Mouse (Mus musculus) heart, embryonic 15.5 days (tissue): ENCODE results near the gene Trpc1. TPM values are rescaled to one million over a fixed set of nuclear protein-coding genes. Genes with fewer than 3 reads are reported as not detected.

Source experiments
- ATAC-seq: fragments of 200-750 bp; cut with Nextera tagmentation; replicated peaks from 2 replicates; pipeline ENCODE4 v1.8.0; 2017; ENCODE audit warnings: low read depth, moderate TSS enrichment; ENCODE audit not compliant: insufficient number of reproducible peaks, insufficient read depth, low FRiP score
- H3K27ac ChIP-seq: fragments of 300-500 bp; sonication (generic); 2 replicates; pipeline ENCODE4 v1.5.1; 2015; ENCODE audit warnings: mild to moderate bottlenecking, inconsistent platforms
- H3K27me3 ChIP-seq: fragments of 300-500 bp; sonication (generic); 2 replicates; pipeline ENCODE4 v1.6.1; 2015; ENCODE audit warnings: inconsistent platforms
- H3K36me3 ChIP-seq: fragments of 300-500 bp; sonication (generic); 2 replicates; pipeline ENCODE4 v1.6.1; 2015; ENCODE audit warnings: mild to moderate bottlenecking, inconsistent platforms
- H3K4me1 ChIP-seq: fragments of 300-500 bp; sonication (generic); replicated peaks from 2 replicates; pipeline ENCODE4 v1.6.1; 2015; ENCODE audit warnings: inconsistent platforms
- H3K4me2 ChIP-seq: fragments of 300-500 bp; sonication (generic); 2 replicates; pipeline ENCODE4 v1.6.1; 2015; ENCODE audit warnings: inconsistent platforms, mild to moderate bottlenecking, moderate library complexity
- H3K4me3 ChIP-seq: fragments of 300-500 bp; sonication (generic); 2 replicates; pipeline ENCODE4 v1.5.1; 2015; ENCODE audit warnings: mild to moderate bottlenecking, inconsistent platforms
- H3K9ac ChIP-seq: fragments of 300-500 bp; sonication (generic); 2 replicates; pipeline ENCODE4 v1.6.1; 2015; ENCODE audit warnings: mild to moderate bottlenecking, inconsistent platforms
- H3K9me3 ChIP-seq: fragments of 300-500 bp; sonication (generic); replicated peaks from 2 replicates; pipeline ENCODE4 v1.6.1; 2016; ENCODE audit warnings: inconsistent platforms
- WGBS: fragments of 180-500 bp; shearing (Covaris S2); methylation state at CpG from one replicate; pipeline ENCODE4 v1.1.7; 2015; ENCODE audit warnings: mixed read lengths; 5-methylcytosine and 5-hydroxymethylcytosine counted together
- polyA plus RNA-seq: library from polyadenylated mRNA; unstranded; fragments of >200 nt; fragmentation: Nextera tagmentation; extraction: Ambion mirVana; gene quantifications from 2 replicates; pipeline ENCODE4 v1.2.1, GENCODE M21; 2015

Trpc1 gene
- polyA plus RNA-seq, 1 experiment from 2014 or later: 2.7 TPM

DNA sequence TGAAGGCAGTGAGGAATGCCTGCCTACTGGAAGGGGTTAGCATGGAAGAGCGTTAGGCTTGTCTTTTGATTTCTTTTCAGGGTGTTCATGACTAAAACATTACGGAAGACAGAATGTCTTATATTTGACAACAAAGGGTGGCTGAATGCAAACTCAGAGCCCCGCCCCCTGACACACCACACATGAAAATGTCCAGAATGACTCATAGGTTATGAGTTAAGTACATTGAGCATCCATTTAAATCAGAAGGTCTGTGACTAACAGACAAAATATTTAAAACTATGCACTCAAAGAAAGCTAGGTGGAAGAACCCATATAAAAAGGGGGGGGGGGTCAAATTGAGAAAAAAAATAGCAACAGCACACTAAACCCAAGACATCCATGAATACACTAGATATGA, 77.8 kb downstream of the Trpc1 start:
- Histone ChIP-seq H3K27ac (no peak overlapping the region), H3K4me3 (no peak overlapping the region), H3K4me2 (no peak overlapping the region), H3K27me3 (no peaks in the 10 kb centered on the region), H3K4me1 (peaks cover 14% of the 10 kb centered on the region), H3K36me3 (no peaks in the 10 kb centered on the region), H3K9me3 (no peaks in the 10 kb centered on the region), H3K9ac (no peak overlapping the region)
- WGBS: 84% methylated on average over 3 of the region's 3 CpGs
- no peak for ATAC-seq

DNA sequence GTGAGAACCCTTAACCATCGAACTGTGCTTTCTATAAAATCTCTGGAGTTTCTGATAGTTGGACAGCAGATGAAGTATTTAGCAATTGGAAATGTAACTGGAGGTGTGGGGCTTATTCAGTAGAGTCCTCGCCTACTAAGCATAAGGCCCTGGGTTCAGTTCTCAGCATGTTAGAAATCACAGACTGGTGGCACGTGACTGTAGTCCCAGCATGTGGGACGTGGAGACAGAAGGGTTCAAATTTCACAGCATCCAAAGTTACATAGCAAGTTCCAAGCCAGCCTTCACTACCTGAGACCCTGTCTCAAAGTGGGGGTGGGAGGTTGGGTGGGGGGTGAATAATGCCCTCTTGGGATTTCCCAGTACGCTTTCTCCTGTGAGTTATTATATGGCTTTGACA, 81.9 kb downstream of the Trpc1 start:
- H3K27me3 ChIP-seq: no peaks in the 10 kb centered on the region
- no peak overlapping the region for H3K27ac ChIP-seq
- 0 out of 2 replicates have a peak overlapping the region, but pooled peaks have one; percentile 13 for H3K4me2 ChIP-seq
- H3K4me1 ChIP-seq: peaks cover 20% of the 10 kb centered on the region
- 78% methylated on average over 5 of the region's 5 CpGs for WGBS
- H3K4me3 ChIP-seq: no peak overlapping the region
- H3K36me3 ChIP-seq: no peaks in the 10 kb centered on the region
- H3K9ac ChIP-seq: no peak overlapping the region
- ATAC-seq: no peak
- H3K9me3 ChIP-seq: no peaks in the 10 kb centered on the region

DNA sequence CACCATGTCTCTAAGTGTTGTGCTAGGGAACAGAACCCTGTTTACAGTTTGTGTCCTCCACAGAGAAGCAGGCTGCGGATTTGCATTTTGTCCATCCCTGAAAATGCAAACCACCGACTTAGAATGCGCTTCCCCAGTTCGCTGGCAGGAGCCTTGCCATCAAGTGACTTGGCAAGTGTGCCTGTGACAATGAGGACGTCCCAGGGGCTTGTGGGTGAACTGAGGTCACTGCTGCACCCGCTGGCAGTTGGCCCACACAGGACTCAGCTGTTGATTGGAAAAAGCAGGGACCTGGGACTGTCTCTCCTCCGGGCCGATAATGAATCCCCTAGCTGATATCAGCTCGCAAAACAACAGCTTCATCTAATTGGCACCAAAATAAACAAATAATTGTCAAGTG, 82.3 kb downstream of the Trpc1 start:
- no peak overlapping the region for H3K9ac ChIP-seq
- no peak overlapping the region for H3K27ac ChIP-seq
- H3K4me1 ChIP-seq: peaks cover 20% of the 10 kb centered on the region
- H3K4me3 ChIP-seq: no peak overlapping the region
- no peak; the same call in 1 of the 2 replicates for ATAC-seq
- H3K9me3 ChIP-seq: no peaks in the 10 kb centered on the region
- H3K27me3 ChIP-seq: no peaks in the 10 kb centered on the region
- H3K4me2 ChIP-seq: peak overlapping the region; percentile 13; the same call in 1 of the 2 replicates
- H3K36me3 ChIP-seq: no peaks in the 10 kb centered on the region
- WGBS: 33% methylated on average over 9 of the region's 9 CpGs

GRCm38 (mm10) chr9:95665835-95666234, 84.3 kb downstream of the Trpc1 start:
- no peak overlapping the region for H3K4me3 ChIP-seq
- no peaks in the 10 kb centered on the region for H3K27me3 ChIP-seq
- peaks cover 20% of the 10 kb centered on the region for H3K4me1 ChIP-seq
- no peak overlapping the region for H3K9ac ChIP-seq
- no peaks in the 10 kb centered on the region for H3K36me3 ChIP-seq
- no peaks in the 10 kb centered on the region for H3K9me3 ChIP-seq
- ATAC-seq: no peak
- H3K4me2 ChIP-seq: no peak overlapping the region
- no peak overlapping the region for H3K27ac ChIP-seq
- WGBS: 68% methylated on average over 6 of the region's 6 CpGs

GRCm38 (mm10) chr9:95664290-95664989, 85.7 kb downstream of the Trpc1 start:
- no peak overlapping the region for H3K4me2 ChIP-seq
- H3K4me3 ChIP-seq: no peak overlapping the region
- ATAC-seq: peak; percentile 50; the same call in 1 of the 2 replicates
- no peaks in the 10 kb centered on the region for H3K36me3 ChIP-seq
- H3K4me1 ChIP-seq: peaks cover 20% of the 10 kb centered on the region
- H3K27ac ChIP-seq: 0 out of 2 replicates have a peak overlapping the region, but pooled peaks have one; percentile 12
- 37% methylated on average over 10 of the region's 10 CpGs for WGBS
- no peaks in the 10 kb centered on the region for H3K27me3 ChIP-seq
- no peaks in the 10 kb centered on the region for H3K9me3 ChIP-seq
- H3K9ac ChIP-seq: no peak overlapping the region

GRCm38 (mm10) chr9:95657941-95658340, 92.2 kb downstream of the Trpc1 start:
- ATAC-seq: no peak
- Histone ChIP-seq H3K9me3 (no peaks in the 10 kb centered on the region), H3K4me1 (0 out of 2 replicates have a peak, but pooled peaks cover 3% of the 10 kb centered on the region), H3K27ac (no peak overlapping the region), H3K4me3 (no peak overlapping the region), H3K36me3 (no peaks in the 10 kb centered on the region), H3K27me3 (no peaks in the 10 kb centered on the region), H3K4me2 (no peak overlapping the region), H3K9ac (no peak overlapping the region)
- WGBS: 74% methylated on average over 2 of the region's 2 CpGs

Other genes with a start within 250 kb of the Trpc1 start
- 67.8 and 92.3 TPM in 2 replicates for gene U2surp, start 238.4 kb downstream of the Trpc1 start, polyA plus RNA-seq
- gene Paqr9, start 190.7 kb downstream of the Trpc1 start, polyA plus RNA-seq: 0.52 and 0.70 TPM in 2 replicates
- 0.97 and 3.5 TPM in 2 replicates for gene Pcolce2, start 112.8 kb downstream of the Trpc1 start, polyA plus RNA-seq
- 1.0 and 5.3 TPM in 2 replicates for gene Pls1, start 94.9 kb upstream of the Trpc1 start, polyA plus RNA-seq
- 8.4 and 9.7 TPM in 2 replicates for gene Atr, start 107.2 kb upstream of the Trpc1 start, polyA plus RNA-seq
- 10.9 and 11.8 TPM in 2 replicates for gene Xrn1, start 204.4 kb upstream of the Trpc1 start, polyA plus RNA-seq